In the genomic region with DNA sequence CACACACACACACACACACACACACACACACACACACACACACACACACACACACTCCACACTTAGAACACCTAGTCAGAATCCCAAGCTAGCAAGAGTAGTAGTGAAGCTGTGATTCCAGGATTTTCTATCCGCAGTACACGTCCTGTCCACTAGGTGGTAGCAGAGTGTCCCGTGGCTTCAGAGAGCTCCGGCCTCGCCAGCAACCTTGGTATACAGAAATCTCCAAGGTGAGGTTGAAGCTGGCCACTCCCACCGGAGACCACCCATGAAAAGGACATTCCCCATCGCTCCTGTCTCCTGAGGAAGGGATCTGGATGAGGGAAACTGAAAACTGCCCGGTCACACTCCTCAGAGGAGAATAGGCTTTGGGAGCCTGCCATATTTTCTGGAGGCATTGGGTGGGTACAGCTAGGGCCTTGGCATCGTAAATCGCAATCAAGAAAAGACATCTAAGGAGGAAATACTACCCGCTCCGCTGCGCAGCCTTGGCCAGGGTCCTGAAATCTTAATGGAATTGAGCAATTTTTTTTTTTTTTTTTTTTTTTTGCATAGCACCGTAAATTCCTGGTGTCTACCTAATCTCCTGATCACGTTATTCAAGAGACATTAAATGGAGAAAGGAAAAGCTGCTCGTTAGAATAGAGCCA, we compare ENCODE assay signal across 9 mouse cellular contexts.
DNase-seq lines count a peak whose midpoint lies in the region; ATAC-seq and TF ChIP-seq lines count a peak whose summit lies in the region.
"Had no signal": no experiment of that assay in that cellular context is flagged by ENCODE, and none has a peak within 500 bp of the region (broad histone marks: within the 10 kb centered on the region; RNA-seq: fewer than 3 reads in every experiment).

No protein-coding gene starts in this region.

- TF ChIP-seq POLR2A in heart, adult 2 months (IDR thresholded peaks at IDR 0.05; ENCODE audit: insufficient read depth, low read depth, low read length), result no peak
- TF ChIP-seq POLR2A in cerebellum, adult 2 months (IDR thresholded peaks at IDR 0.05; ENCODE audit: borderline replicate concordance, insufficient read depth, low read length), result no peak

- TF ChIP-seq CTCF in heart, adult 2 months (IDR thresholded peaks at IDR 0.05), result peak; percentile 79
- TF ChIP-seq CTCF in E14TG2a.4 (conservative IDR thresholded peaks at IDR 0.05; ENCODE audit: low read length), result peak; percentile 71
- TF ChIP-seq CTCF in cerebellum, adult 2 months (IDR thresholded peaks at IDR 0.05; ENCODE audit: borderline replicate concordance, insufficient read depth, low read depth, low read length), result peak; percentile 95

- no peaks in the 10 kb centered on the region for H3K79me2 ChIP-seq in heart, adult 2 months (replicated peaks; ENCODE audit: control insufficient read depth, insufficient read depth, low read length)

- no peak overlapping the region for H3K27ac ChIP-seq in heart, adult 2 months
- no peak overlapping the region for H3K27ac ChIP-seq in heart, embryonic 11.5 days (ENCODE audit: low read depth, low read length)
- no peak overlapping the region for H3K27ac ChIP-seq in cerebellum, adult 2 months (ENCODE audit: insufficient read depth, low read length)
- H3K27ac ChIP-seq: macrophage had no signal

- no peak overlapping the region for H3K4me3 ChIP-seq in heart, adult 2 months
- H3K4me3 ChIP-seq in heart, embryonic 11.5 days (ENCODE audit: low read depth, low read length), result no peak overlapping the region
- H3K4me3 ChIP-seq in E14TG2a.4 (replicated peaks; ENCODE audit: low read length), result no peak overlapping the region
- H3K4me3 ChIP-seq in cerebellum, adult 2 months (replicated peaks; ENCODE audit: insufficient read depth, low read depth, low read length), result no peak overlapping the region

- intact Hi-C loops in heart, adult 2 months (cut with DNase I), result loop anchor here (5.0 kb wide), 1 partner anchor 126 kb away; no protein-coding TSS in a partner anchor
- intact Hi-C loops in gastrocnemius, postnatal 14 days (cut with DNase I; ENCODE audit: low total_unique reads), result loop anchor here (5.0 kb wide), 1 partner anchor 126 kb away; no protein-coding TSS in a partner anchor

- 28% methylated on average over 16 of the region's 16 CpGs for WGBS in heart, adult 2 months
- 31% methylated on average over 16 of the region's 16 CpGs for WGBS in heart, embryonic 11.5 days (ENCODE audit: insufficient replicate concordance)
- whole genome bisulfite sequencing in cerebellum, adult 2 months, result 20% methylated on average over 16 of the region's 16 CpGs

- no peak overlapping the region for H3K9ac ChIP-seq in heart, adult 2 months (ENCODE audit: low read depth, low read length)
- no peak overlapping the region for H3K9ac ChIP-seq in heart, embryonic 11.5 days (ENCODE audit: low read depth, low read length)

- TF ChIP-seq EP300 in heart, adult 2 months (IDR thresholded peaks at IDR 0.05; ENCODE audit: insufficient read depth, low read depth, low read length), result 0 out of 2 replicates have a peak, but pooled peaks have one; percentile 22

- no peak overlapping the region for H3K4me2 ChIP-seq in heart, embryonic 11.5 days

- ATAC-seq in heart, embryonic 11.5 days (replicated peaks; ENCODE audit: insufficient number of reproducible peaks, low FRiP score, low TSS enrichment), result no peak
- ATAC-seq in megakaryocyte-erythroid progenitor cell, adult 5-6 weeks (replicated peaks; ENCODE audit: low FRiP score, low TSS enrichment, poor library complexity, severe bottlenecking), result peak; percentile 73

- no peaks in the 10 kb centered on the region for H3K27me3 ChIP-seq in heart, adult 2 months (ENCODE audit: control insufficient read depth, insufficient read depth, low read length)
- no peaks in the 10 kb centered on the region for H3K27me3 ChIP-seq in heart, embryonic 11.5 days (ENCODE audit: control insufficient read depth, insufficient read depth, low read length)
- H3K27me3 ChIP-seq in E14TG2a.4 (ENCODE audit: insufficient read depth, low read length), result peaks cover 8% of the 10 kb centered on the region; the same call in 1 of the 2 replicates
- no peaks in the 10 kb centered on the region for H3K27me3 ChIP-seq in cerebellum, adult 2 months (ENCODE audit: control insufficient read depth, insufficient read depth, low read length)

- H3K4me1 ChIP-seq in heart, adult 2 months (ENCODE audit: control insufficient read depth, insufficient read depth, low read length), result no peaks in the 10 kb centered on the region
- H3K4me1 ChIP-seq in heart, embryonic 11.5 days (ENCODE audit: control insufficient read depth, insufficient read depth, low read length), result no peaks in the 10 kb centered on the region
- peaks cover 3% of the 10 kb centered on the region; the same call in 1 of the 2 replicates for H3K4me1 ChIP-seq in E14TG2a.4 (replicated peaks; ENCODE audit: low read depth, low read length)
- peaks cover 20% of the 10 kb centered on the region for H3K4me1 ChIP-seq in cerebellum, adult 2 months (ENCODE audit: control insufficient read depth, insufficient read depth, low read length)

- DNase-seq in heart, adult 2 months, result peak; percentile 46 to 70
- DNase-seq in cerebellum, adult 2 months, result peak; percentile 75 to 87
- peak; percentile 31 for DNase-seq in gastrocnemius, postnatal 14 days
- peak; percentile 36 for DNase-seq in layer of hippocampus, adult 9-11 months
- peak; percentile 39 for DNase-seq in testis, postnatal 14 days (ENCODE audit: low spot score)

- no peaks in the 10 kb centered on the region for H3K9me3 ChIP-seq in heart, embryonic 11.5 days (replicated peaks; ENCODE audit: control insufficient read depth, low read length)
- no peaks in the 10 kb centered on the region for H3K9me3 ChIP-seq in E14TG2a.4 (ENCODE audit: low read length)

- no peaks in the 10 kb centered on the region for H3K36me3 ChIP-seq in heart, adult 2 months (ENCODE audit: control insufficient read depth, insufficient read depth, low read length)
- no peaks in the 10 kb centered on the region for H3K36me3 ChIP-seq in heart, embryonic 11.5 days (ENCODE audit: control insufficient read depth, insufficient read depth, low read length)
- H3K36me3 ChIP-seq in E14TG2a.4 (ENCODE audit: insufficient read depth, low read length), result no peaks in the 10 kb centered on the region

Comparison
In these comparisons a context has a peak if more than half of its experiments do, and no peak if none do; other contexts are left out.
1. DNase-seq: peak in every context shown above with its lines; median percentile 81 in cerebellum, adult 2 months; 58 in heart, adult 2 months; 39 in testis, postnatal 14 days; 36 in layer of hippocampus, adult 9-11 months; 31 in gastrocnemius, postnatal 14 days.